Mouse (Mus musculus): ENCODE measurements around the gene AU015836. TPM values are rescaled to one million over a fixed set of nuclear protein-coding genes. Genes with fewer than 3 reads are reported as not detected.

AU015836 gene
- polyA plus RNA-seq, 1 experiment from 2014 or later: not detected

DNA sequence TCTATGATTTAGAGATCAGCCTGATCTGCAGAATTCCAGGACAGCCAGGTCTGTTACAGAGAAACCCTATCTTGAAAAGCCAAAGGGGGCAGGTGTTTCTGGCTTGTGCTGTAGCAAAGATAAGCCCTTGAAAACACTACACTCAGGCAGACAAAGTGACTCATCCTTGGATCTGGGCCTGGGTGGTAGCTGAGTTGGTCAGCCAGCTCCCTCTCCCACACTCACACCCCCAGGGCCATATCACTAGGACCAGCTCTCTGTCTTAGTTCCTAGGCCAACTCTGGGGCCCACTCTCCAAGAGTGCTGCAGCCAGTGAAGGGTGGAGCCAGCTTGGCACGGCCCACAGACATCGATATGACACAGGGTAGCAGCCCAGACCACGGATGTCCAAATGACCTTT, 38.5 kb downstream of the AU015836 start:
- ATAC-seq: no peak
- H3K4me1 ChIP-seq (replicated peaks; ENCODE audit: control insufficient read depth, insufficient read depth, low read length): no peaks in the 10 kb centered on the region
- no peak overlapping the region for H3K9ac ChIP-seq (replicated peaks; ENCODE audit: low read depth, low read length)
- no peak overlapping the region for H3K27ac ChIP-seq (ENCODE audit: low read length)
- H3K27me3 ChIP-seq (replicated peaks; ENCODE audit: control insufficient read depth, insufficient read depth, low read length): no peaks in the 10 kb centered on the region
- no peaks in the 10 kb centered on the region for H3K9me3 ChIP-seq (ENCODE audit: control insufficient read depth, low read length)
- H3K4me3 ChIP-seq (replicated peaks; ENCODE audit: low read length): no peak overlapping the region
- 85% methylated on average over 3 of the region's 3 CpGs for WGBS
- no peaks in the 10 kb centered on the region for H3K36me3 ChIP-seq (ENCODE audit: control insufficient read depth, insufficient read depth)
- H3K4me2 ChIP-seq (ENCODE audit: low read length): no peak overlapping the region

DNA sequence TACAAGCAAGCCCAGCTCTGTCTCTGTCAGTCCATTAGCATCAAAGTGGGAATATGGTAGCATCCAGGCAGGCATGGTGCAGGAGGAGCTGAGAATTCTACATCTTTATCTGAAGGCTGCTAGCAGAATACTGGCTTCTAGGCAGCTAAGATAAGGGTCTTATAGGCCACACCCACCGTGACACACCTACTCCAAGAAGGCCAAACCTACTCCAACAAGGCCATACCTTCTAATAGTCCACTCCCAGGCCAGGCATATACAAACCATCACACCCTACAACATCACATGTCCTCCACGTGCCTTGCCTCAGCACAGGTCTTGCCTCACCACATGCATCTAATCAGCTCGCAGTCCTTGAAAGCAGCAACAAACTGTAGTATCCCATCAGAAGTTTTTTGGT, 41.0 kb downstream of the AU015836 start:
- Histone ChIP-seq H3K9ac (replicated peaks; ENCODE audit: low read depth, low read length) (no peak overlapping the region), H3K4me1 (replicated peaks; ENCODE audit: control insufficient read depth, insufficient read depth, low read length) (0 out of 2 replicates have a peak, but pooled peaks cover 4% of the 10 kb centered on the region), H3K27ac (ENCODE audit: low read length) (no peak overlapping the region), H3K4me2 (ENCODE audit: low read length) (no peak overlapping the region), H3K36me3 (ENCODE audit: control insufficient read depth, insufficient read depth) (no peaks in the 10 kb centered on the region), H3K9me3 (ENCODE audit: control insufficient read depth, low read length) (no peaks in the 10 kb centered on the region), H3K27me3 (replicated peaks; ENCODE audit: control insufficient read depth, insufficient read depth, low read length) (no peaks in the 10 kb centered on the region; the same call in 1 of the 2 replicates), H3K4me3 (replicated peaks; ENCODE audit: low read length) (no peak overlapping the region)
- 85% methylated on average over 3 of the region's 3 CpGs for WGBS
- ATAC-seq: no peak

DNA sequence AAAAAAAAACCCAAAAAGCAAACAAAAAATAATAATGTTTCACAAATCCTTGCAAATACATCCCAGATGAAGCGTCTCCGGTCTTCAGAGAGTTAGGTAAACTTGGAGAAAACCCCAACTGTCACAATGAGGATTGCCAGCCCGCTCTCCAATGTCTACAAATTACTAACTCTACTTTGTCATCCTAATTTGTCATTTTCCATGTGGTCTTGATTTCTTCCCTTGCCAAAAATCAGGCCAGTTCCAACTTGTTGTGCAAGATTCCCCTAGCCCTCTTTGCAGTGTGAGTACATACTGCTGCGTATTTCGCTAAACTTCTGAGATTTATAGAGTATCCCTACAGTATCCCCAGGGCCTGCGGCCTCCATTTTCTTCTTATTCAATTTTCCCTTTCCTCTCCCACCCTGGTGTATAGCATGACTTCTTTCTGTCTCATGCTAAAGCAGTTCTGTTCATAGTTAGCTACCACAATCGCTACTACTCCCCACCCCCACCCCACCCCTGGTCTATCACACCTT, 43.3 kb downstream of the AU015836 start:
- Histone ChIP-seq H3K9me3 (ENCODE audit: control insufficient read depth, low read length) (no peaks in the 10 kb centered on the region), H3K4me3 (replicated peaks; ENCODE audit: low read length) (no peak overlapping the region), H3K27ac (ENCODE audit: low read length) (no peak overlapping the region), H3K27me3 (replicated peaks; ENCODE audit: control insufficient read depth, insufficient read depth, low read length) (no peaks in the 10 kb centered on the region; the same call in 1 of the 2 replicates), H3K4me1 (replicated peaks; ENCODE audit: control insufficient read depth, insufficient read depth, low read length) (0 out of 2 replicates have a peak, but pooled peaks cover 4% of the 10 kb centered on the region), H3K4me2 (ENCODE audit: low read length) (no peak overlapping the region), H3K9ac (replicated peaks; ENCODE audit: low read depth, low read length) (no peak overlapping the region), H3K36me3 (ENCODE audit: control insufficient read depth, insufficient read depth) (no peaks in the 10 kb centered on the region)
- ATAC-seq: no peak
- 85% methylated on average over 7 of the region's 7 CpGs for WGBS

DNA sequence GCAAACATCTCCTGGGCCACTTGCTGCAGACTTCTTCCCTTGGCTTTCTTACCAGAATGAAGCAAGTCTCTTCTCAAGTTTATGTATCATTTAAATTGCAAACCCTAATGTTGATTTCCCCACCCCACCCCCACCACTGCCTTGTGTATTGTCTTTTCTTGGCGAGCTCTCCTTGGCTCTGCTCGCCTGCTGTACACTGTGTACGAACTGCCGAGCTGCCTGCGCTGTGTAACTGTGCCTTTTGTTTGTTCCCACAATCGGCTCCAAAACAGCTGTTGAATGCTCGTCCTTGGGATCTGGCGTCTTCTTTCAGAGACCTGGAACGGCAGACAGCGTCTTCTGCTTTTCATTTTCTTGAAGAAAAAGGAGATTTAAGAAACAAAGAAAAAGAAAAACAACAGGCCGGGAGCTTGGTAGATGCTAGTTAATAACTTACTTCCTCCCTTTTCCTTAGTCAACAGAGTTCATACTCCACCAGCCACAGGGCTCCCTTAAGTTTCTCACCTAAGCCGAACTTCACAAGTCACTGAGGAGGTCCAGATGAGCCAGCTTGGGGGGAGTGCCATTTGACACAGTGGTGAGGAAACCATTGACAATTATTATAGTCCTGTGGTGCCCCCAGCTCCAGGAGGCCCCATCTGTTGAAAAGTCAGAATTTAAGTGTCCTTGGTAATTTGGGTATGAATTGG, 44.2 kb downstream of the AU015836 start:
- Histone ChIP-seq H3K4me3 (replicated peaks; ENCODE audit: low read length) (no peak overlapping the region), H3K36me3 (ENCODE audit: control insufficient read depth, insufficient read depth) (no peaks in the 10 kb centered on the region), H3K27me3 (replicated peaks; ENCODE audit: control insufficient read depth, insufficient read depth, low read length) (no peaks in the 10 kb centered on the region; the same call in 1 of the 2 replicates), H3K9me3 (ENCODE audit: control insufficient read depth, low read length) (no peaks in the 10 kb centered on the region), H3K4me2 (ENCODE audit: low read length) (peak overlapping the region; percentile 28), H3K4me1 (replicated peaks; ENCODE audit: control insufficient read depth, insufficient read depth, low read length) (0 out of 2 replicates have a peak, but pooled peaks cover 4% of the 10 kb centered on the region), H3K27ac (ENCODE audit: low read length) (no peak overlapping the region), H3K9ac (replicated peaks; ENCODE audit: low read depth, low read length) (no peak overlapping the region)
- 16% methylated on average over 12 of the region's 12 CpGs for WGBS
- ATAC-seq: peak; percentile 79

DNA sequence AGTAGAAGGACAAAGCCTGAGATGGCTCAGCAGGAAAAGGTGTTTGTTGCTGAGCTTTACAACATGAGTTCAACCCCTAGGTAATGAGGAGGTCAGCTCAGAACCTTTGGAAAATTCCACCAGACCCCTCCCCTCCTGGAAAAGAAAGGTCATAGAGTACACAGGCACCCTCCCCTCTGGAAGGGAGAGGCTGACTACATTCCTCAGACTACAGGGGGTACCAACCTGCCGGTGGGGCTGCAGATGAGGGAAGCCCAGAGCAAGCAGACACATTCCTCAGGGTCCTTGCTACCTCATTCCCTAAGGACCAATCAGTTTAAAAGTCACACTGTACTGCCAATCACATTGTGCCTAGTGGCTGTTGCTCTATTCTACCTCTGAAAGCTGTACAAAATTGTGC, 48.4 kb downstream of the AU015836 start:
- WGBS: 45% methylated on average over 1 of the region's 1 CpGs
- H3K4me1 ChIP-seq (replicated peaks; ENCODE audit: control insufficient read depth, insufficient read depth, low read length): 0 out of 2 replicates have a peak, but pooled peaks cover 4% of the 10 kb centered on the region
- H3K36me3 ChIP-seq (ENCODE audit: control insufficient read depth, insufficient read depth): no peaks in the 10 kb centered on the region
- no peaks in the 10 kb centered on the region for H3K9me3 ChIP-seq (ENCODE audit: control insufficient read depth, low read length)
- H3K9ac ChIP-seq (replicated peaks; ENCODE audit: low read depth, low read length): no peak overlapping the region
- no peaks in the 10 kb centered on the region; the same call in 1 of the 2 replicates for H3K27me3 ChIP-seq (replicated peaks; ENCODE audit: control insufficient read depth, insufficient read depth, low read length)
- no peak overlapping the region for H3K4me2 ChIP-seq (ENCODE audit: low read length)
- ATAC-seq: no peak
- no peak overlapping the region for H3K4me3 ChIP-seq (replicated peaks; ENCODE audit: low read length)
- H3K27ac ChIP-seq (ENCODE audit: low read length): no peak overlapping the region

DNA sequence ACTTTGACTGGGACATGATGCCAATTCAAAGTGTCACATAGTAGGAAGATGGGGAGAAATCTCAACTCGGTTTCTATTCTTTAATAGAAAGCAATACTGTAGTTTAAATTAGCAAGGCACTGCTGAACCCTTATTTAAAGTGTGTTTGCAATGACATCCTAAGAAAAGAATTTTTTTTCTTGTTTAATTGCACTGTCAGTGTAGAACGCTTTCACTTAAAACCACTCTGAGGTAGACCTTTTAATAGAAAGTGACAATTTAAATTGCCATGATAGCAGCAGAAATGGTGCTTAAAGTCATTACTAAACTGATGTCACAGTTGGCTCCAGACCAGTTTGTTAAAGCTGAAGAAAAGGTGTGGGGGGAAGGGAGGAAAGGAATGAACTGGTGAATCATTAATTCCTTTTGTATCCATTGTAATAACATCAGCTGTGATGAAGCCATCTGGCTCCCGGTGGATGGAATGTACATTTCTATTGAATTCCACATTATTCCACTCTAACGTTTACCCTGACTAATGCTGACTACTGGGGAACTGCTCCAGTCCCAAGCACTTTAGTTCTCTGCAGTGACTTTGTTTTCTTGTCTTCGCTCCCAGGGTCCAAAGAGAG, 53.9 kb downstream of the AU015836 start:
- H3K4me1 ChIP-seq (replicated peaks; ENCODE audit: control insufficient read depth, insufficient read depth, low read length): no peaks in the 10 kb centered on the region
- no peaks in the 10 kb centered on the region for H3K9me3 ChIP-seq (ENCODE audit: control insufficient read depth, low read length)
- H3K4me2 ChIP-seq (ENCODE audit: low read length): no peak overlapping the region
- WGBS: 34% methylated on average over 5 of the region's 5 CpGs
- no peak overlapping the region for H3K27ac ChIP-seq (ENCODE audit: low read length)
- H3K36me3 ChIP-seq (ENCODE audit: control insufficient read depth, insufficient read depth): no peaks in the 10 kb centered on the region
- no peak overlapping the region for H3K4me3 ChIP-seq (replicated peaks; ENCODE audit: low read length)
- ATAC-seq: peak; percentile 73
- no peaks in the 10 kb centered on the region; the same call in 1 of the 2 replicates for H3K27me3 ChIP-seq (replicated peaks; ENCODE audit: control insufficient read depth, insufficient read depth, low read length)
- H3K9ac ChIP-seq (replicated peaks; ENCODE audit: low read depth, low read length): no peak overlapping the region

Other genes starting within 250 kb of the AU015836 start
- gene Pdk3, start 136.5 kb upstream of the AU015836 start, polyA plus RNA-seq (2015; fragmentation: Nextera tagmentation; extraction: Ambion mirVana): 28.7 and 34.2 TPM in 2 replicates
- gene Zfx, start 155.0 kb downstream of the AU015836 start, polyA plus RNA-seq (2015; fragmentation: Nextera tagmentation; extraction: Ambion mirVana): 28.1 and 32.8 TPM in 2 replicates
- 106 and 121 TPM in 2 replicates for gene Eif2s3x, start 244.2 kb downstream of the AU015836 start, polyA plus RNA-seq (2015; fragmentation: Nextera tagmentation; extraction: Ambion mirVana)

Data from forebrain, embryonic 16.5 days (tissue).